Mouse (Mus musculus): ENCODE measurements around the gene Gm3285.

DNA sequence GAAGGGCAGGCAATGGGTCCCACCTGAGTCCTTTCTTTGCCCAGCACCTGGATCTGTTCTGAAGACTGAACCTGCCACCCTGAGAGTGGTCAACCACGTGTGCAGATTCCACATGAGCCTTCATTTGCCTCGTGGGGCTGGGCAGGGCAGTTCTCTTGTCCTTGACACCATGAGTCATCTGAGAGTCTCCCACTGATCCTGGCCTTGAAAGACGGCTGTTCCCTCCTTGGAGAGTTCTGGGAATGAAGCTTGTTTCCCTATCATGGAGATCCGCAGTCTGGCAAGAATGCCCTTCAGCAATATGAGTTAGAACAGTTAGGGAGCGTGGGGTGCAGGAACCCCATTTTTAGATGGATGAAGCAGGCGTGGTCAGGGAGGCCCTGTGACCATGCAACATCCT is 22.8 kb upstream of the Gm3285 start:
- TF ChIP-seq GATA1 (IDR thresholded peaks at IDR 0.05; ENCODE audit: low read length) (no peak), TAL1 (IDR thresholded peaks at IDR 0.05; ENCODE audit: low read length) (no peak)
